Mouse (Mus musculus) left cerebral cortex, postnatal 25 days (tissue): ENCODE measurements around the gene Sdhd. TPM values are rescaled to one million over a fixed set of nuclear protein-coding genes. Genes with fewer than 3 reads are reported as not detected.

Experiments
- total RNA-seq, 2 experiments: library from RNA; stranded (reverse); gene quantifications; 2 replicates each; pipeline ENCODE4 v1.2.3; 2021

The Sdhd gene
- total RNA-seq, 2 experiments from 2014 or later, result 111 TPM

Other genes starting within 250 kb of the Sdhd start
- under 1 TPM in 1 of 2 experiments, not detected in 1; 0.21 TPM for gene Plet1, start 109.3 kb downstream of the Sdhd start, total RNA-seq
- gene Pts, start 75.1 kb downstream of the Sdhd start, total RNA-seq, result 10 to 100 TPM; 27.6 to 29.8 TPM
- 10 to 100 TPM; 27.1 to 29.8 TPM for gene Il18, start 49.0 kb downstream of the Sdhd start, total RNA-seq
- 1 to 10 TPM; 3.4 to 3.8 TPM for gene Bco2, start 48.6 kb downstream of the Sdhd start, total RNA-seq
- gene Tex12, start 42.5 kb downstream of the Sdhd start, total RNA-seq, result not detected
- 100 to 1,000 TPM; 247 to 254 TPM for gene Timm8b, start 98 bp upstream of the Sdhd start, total RNA-seq
- gene Pih1d2, start 13.5 kb upstream of the Sdhd start, total RNA-seq, result 1 to 10 TPM; 3.3 to 4.2 TPM
- 10 to 100 TPM; 22.5 to 26.5 TPM for gene Nkapd1, start 13.7 kb upstream of the Sdhd start, total RNA-seq
- 100 to 1,000 TPM; 115 to 117 TPM for gene Dlat, start 56.0 kb upstream of the Sdhd start, total RNA-seq
- 10 to 100 TPM; 75.4 to 80.8 TPM for gene Dixdc1, start 135.7 kb upstream of the Sdhd start, total RNA-seq
- gene 2310030G06Rik, start 142.7 kb upstream of the Sdhd start, total RNA-seq, result 1 to 10 TPM; 2.1 to 2.8 TPM
- 100 to 1,000 TPM; 125 to 140 TPM for gene Cryab, start 147.5 kb upstream of the Sdhd start, total RNA-seq
- 1 to 10 TPM; 1.4 to 1.5 TPM for gene Hspb2, start 148.5 kb upstream of the Sdhd start, total RNA-seq
- 1 to 10 TPM; 4.7 to 6.1 TPM for gene Fdxacb1, start 164.4 kb upstream of the Sdhd start, total RNA-seq
- gene Alg9, start 171.2 kb upstream of the Sdhd start, total RNA-seq, result 10 to 100 TPM; 25.5 to 26.3 TPM
- gene 1110032A03Rik, start 171.7 kb upstream of the Sdhd start, total RNA-seq, result 10 to 100 TPM; 32.6 to 34.2 TPM
- 10 to 100 TPM; 17.6 to 19.1 TPM for gene Ppp2r1b, start 241.5 kb upstream of the Sdhd start, total RNA-seq